Mouse (Mus musculus): ENCODE data around the gene Pde4c. TPM values are rescaled to one million over a fixed set of nuclear protein-coding genes. Genes with fewer than 3 reads are reported as not detected.
A peak's percentile ranks its signal among the peaks of the same experiment; 100 is the strongest.

The Pde4c gene
- polyA plus RNA-seq, 1 experiment from 2014 or later = 0.69 TPM

DNA sequence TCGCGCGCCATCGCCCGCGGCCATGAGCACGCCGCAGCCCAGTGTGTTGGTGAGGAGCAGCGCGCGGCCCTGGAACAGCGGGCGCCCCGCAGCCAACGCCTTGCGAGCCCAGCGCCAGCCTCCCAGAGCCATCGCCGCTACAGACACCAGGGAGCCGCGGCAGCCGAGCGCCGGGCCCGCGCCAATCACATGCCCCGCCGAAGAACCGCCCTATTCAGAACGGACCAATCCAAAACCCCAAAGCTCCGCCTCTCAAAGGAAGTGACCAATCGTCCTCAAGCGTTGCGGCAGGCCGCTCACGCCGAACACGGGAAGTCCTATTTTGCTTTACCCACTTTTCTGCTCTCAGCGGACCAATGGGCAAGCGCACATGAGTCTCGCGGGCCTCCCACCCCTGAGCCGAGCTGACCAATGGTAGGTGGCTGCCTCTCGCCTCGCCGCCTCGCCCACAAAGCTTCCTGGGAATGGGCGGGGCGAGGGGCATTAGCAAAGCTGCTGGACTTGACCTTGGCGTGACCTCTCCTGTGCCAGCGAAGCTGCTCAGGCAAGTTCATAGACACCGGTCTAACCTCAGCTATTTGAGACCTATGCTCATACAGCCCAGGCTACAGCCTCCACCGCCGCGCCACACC is 37.4 kb downstream of the Pde4c start, which contains the start of gene Mpv17l2:
Gene Mpv17l2 (minus strand): TSS at position 172 of the 632 bp plus-strand sequence.
- Histone ChIP-seq H3K4me1 (replicated peaks) (peaks cover 56% of the 10 kb centered on the region), H3K27ac (peak within 1 kb of the TSS; percentile 86), H3K27me3 (ENCODE audit: insufficient read depth, poor library complexity, severe bottlenecking) (peaks cover 12% of the 10 kb centered on the region), H3K9me3 (no peaks in the 10 kb centered on the region), H3K36me3 (peaks cover 36% of the 10 kb centered on the region), H3K4me3 (peak within 1 kb of the TSS; percentile 81)
- WGBS = under 1% methylated on average over 55 of the region's 55 CpGs
- DNase-seq (ENCODE audit: low spot score) = peak; percentile 98

DNA sequence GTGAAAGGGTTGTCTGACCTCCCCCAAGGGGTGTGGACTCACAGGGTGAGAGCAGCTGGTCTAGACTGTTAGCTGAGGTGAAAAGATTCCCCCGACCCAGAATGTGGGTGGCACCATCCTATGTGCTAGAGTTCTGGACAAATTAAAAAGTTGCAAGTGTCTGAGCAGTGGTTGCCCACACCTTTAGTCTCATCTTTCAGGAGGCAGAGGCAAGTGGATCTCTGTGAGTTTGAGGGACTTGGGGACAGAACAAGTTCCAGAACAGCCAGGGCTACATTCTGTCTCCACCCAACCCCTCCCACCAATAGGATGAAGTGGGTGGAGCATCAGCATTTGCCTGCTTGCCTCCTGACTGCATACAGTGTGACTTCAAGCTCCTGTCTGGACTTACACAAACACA is 38.6 kb downstream of the Pde4c start:
- WGBS = 91% methylated on average over 1 of the region's 1 CpGs
- peaks cover 15% of the 10 kb centered on the region for H3K27me3 ChIP-seq (ENCODE audit: insufficient read depth, poor library complexity, severe bottlenecking)
- peaks cover 67% of the 10 kb centered on the region for H3K4me1 ChIP-seq (replicated peaks)
- no peak for DNase-seq (ENCODE audit: low spot score)
- H3K27ac ChIP-seq = no peak overlapping the region
- H3K36me3 ChIP-seq = peaks cover 25% of the 10 kb centered on the region
- H3K9me3 ChIP-seq = no peaks in the 10 kb centered on the region
- H3K4me3 ChIP-seq = no peak overlapping the region

DNA sequence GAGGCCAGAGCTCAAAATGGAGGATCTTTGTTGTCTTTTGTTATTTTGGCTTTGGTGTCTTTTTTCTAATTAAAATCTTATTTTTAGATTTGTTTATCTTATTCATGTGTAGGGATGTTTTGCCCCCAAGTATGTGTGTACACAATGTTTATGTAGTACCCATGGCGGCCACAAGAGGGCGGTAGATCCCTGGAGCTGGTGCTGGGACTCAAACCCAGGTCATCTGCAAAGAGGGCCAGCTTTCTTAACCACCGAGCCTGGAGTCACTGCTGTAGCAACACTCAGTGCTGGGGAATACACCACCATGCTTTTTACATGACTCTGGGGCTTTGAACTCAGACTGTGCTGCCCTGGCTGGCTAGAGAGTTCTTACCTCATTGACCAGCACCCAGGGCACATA is 39.8 kb downstream of the Pde4c start:
- peak; percentile 69 for DNase-seq (ENCODE audit: low spot score)
- 6% methylated on average over 3 of the region's 3 CpGs for WGBS
- Histone ChIP-seq H3K27me3 (ENCODE audit: insufficient read depth, poor library complexity, severe bottlenecking) (peaks cover 27% of the 10 kb centered on the region), H3K4me3 (no peak overlapping the region), H3K27ac (no peak overlapping the region; the same call in 1 of the 2 replicates), H3K36me3 (peaks cover 23% of the 10 kb centered on the region), H3K4me1 (replicated peaks) (peaks cover 66% of the 10 kb centered on the region), H3K9me3 (no peaks in the 10 kb centered on the region)

DNA sequence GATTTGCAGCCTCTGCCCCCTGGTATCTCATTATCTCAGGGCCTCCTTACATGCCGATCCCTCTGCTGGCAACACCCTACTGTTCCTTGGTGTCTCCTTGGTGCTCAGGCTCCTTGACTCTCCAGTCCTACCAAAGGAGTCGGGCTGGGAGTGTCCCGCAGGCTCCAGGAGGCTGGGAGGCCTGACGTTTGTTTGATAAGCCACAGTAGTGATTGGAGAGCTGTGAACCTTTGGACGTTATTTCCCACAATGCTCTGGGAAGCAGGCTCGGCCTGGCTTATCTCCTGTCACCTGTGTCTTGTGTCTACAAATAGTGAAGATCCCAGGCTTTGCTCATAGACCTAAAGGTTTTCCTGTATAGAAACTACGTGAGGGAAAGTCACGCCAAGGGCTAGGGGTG is 40.5 kb downstream of the Pde4c start:
- H3K4me1 ChIP-seq (replicated peaks) = peaks cover 65% of the 10 kb centered on the region
- no peak overlapping the region; the same call in 1 of the 2 replicates for H3K27ac ChIP-seq
- H3K9me3 ChIP-seq = no peaks in the 10 kb centered on the region
- no peak overlapping the region for H3K4me3 ChIP-seq
- WGBS = 86% methylated on average over 8 of the region's 8 CpGs
- peaks cover 25% of the 10 kb centered on the region for H3K36me3 ChIP-seq
- peaks cover 31% of the 10 kb centered on the region for H3K27me3 ChIP-seq (ENCODE audit: insufficient read depth, poor library complexity, severe bottlenecking)
- no peak for DNase-seq (ENCODE audit: low spot score)

DNA sequence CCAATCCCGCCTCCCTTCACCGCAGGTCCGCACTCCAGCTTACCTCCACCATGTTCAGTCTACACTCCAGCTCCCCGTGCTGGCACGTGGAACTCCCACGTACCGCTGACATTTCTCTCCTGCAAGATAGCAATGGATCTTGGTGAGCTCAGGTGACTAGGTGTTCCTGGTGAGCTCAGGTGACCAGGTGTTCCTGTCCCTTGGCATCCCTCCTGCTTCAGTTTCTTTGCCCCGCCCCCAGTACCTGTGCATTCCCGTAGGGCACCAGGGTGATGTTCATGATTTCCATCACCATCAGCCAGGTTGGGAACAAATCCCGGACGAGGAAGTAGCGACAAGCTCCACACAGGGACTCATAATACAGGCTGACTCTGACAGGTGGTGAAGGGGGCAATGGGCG is 41.2 kb downstream of the Pde4c start:
- WGBS = 94% methylated on average over 13 of the region's 13 CpGs
- DNase-seq (ENCODE audit: low spot score) = no peak
- Histone ChIP-seq H3K4me1 (replicated peaks) (peaks cover 65% of the 10 kb centered on the region), H3K27ac (no peak overlapping the region), H3K9me3 (no peaks in the 10 kb centered on the region), H3K4me3 (no peak overlapping the region), H3K36me3 (peaks cover 32% of the 10 kb centered on the region), H3K27me3 (ENCODE audit: insufficient read depth, poor library complexity, severe bottlenecking) (peaks cover 31% of the 10 kb centered on the region)

DNA sequence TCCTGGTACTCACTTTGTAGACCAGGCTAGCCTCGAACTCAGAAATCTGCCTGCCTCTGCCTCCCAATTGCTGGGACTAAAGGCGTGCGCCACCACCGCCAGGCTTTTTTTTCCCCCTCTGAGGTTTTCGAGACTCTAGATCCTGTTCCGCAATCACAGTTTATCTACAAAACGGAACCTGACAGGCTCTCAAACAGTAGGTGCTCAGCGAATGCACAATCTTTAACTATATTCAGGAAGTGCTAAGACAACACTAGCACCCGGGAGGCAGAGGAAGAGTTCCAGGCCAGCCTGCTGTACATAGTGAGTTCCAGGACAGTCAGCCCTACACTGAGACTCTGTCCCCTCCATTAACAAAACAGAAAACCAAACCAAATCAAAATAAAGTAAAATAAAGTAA is 41.8 kb downstream of the Pde4c start:
- H3K27ac ChIP-seq = no peak overlapping the region
- no peak for DNase-seq (ENCODE audit: low spot score)
- H3K4me1 ChIP-seq (replicated peaks) = peaks cover 61% of the 10 kb centered on the region
- H3K27me3 ChIP-seq (ENCODE audit: insufficient read depth, poor library complexity, severe bottlenecking) = peaks cover 31% of the 10 kb centered on the region
- 81% methylated on average over 9 of the region's 9 CpGs for WGBS
- peaks cover 38% of the 10 kb centered on the region for H3K36me3 ChIP-seq
- H3K9me3 ChIP-seq = no peaks in the 10 kb centered on the region
- peak overlapping the region; percentile 50 for H3K4me3 ChIP-seq

DNA sequence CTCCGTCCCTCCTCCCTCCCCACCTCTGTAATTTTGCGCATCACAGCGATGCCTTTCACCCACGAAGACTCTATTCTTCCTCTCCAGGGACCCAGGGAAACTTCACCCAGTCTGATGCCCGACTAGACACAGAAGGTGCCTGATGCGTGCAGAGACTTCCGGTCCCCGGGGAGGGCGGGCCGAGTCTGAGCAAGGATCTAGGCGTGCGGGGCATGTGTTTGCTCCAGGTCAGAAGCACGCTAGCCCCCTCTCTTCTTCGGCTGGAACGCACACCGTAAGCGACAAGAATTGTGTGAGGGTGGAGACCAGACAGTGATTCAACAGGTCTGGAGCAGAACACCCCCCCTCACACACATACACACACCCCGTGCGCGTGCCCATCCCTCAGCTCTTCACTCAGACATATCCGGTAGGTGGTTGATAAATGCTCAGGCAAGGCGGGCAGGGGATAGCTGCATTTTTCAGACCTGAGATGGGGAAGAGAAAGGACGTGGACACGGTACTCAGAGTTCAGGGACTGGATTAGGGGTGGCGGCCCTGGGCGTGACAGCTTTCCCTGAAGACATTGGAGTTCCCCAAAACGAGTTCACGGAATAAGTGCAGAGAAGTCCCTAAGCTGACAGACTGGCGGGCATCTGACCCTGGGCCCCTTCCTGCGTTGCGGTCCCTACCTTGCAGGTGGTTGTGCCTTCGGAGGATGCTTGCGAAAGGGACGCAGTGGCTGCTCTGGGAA is 42.5 kb downstream of the Pde4c start:
- peaks cover 34% of the 10 kb centered on the region for H3K27me3 ChIP-seq (ENCODE audit: insufficient read depth, poor library complexity, severe bottlenecking)
- peak; percentile 56 for DNase-seq (ENCODE audit: low spot score)
- peaks cover 57% of the 10 kb centered on the region for H3K4me1 ChIP-seq (replicated peaks)
- 2% methylated on average over 34 of the region's 34 CpGs for WGBS
- peaks cover 45% of the 10 kb centered on the region for H3K36me3 ChIP-seq
- H3K9me3 ChIP-seq = no peaks in the 10 kb centered on the region
- H3K4me3 ChIP-seq = peak overlapping the region; percentile 50
- peak overlapping the region; percentile 77 for H3K27ac ChIP-seq

DNA sequence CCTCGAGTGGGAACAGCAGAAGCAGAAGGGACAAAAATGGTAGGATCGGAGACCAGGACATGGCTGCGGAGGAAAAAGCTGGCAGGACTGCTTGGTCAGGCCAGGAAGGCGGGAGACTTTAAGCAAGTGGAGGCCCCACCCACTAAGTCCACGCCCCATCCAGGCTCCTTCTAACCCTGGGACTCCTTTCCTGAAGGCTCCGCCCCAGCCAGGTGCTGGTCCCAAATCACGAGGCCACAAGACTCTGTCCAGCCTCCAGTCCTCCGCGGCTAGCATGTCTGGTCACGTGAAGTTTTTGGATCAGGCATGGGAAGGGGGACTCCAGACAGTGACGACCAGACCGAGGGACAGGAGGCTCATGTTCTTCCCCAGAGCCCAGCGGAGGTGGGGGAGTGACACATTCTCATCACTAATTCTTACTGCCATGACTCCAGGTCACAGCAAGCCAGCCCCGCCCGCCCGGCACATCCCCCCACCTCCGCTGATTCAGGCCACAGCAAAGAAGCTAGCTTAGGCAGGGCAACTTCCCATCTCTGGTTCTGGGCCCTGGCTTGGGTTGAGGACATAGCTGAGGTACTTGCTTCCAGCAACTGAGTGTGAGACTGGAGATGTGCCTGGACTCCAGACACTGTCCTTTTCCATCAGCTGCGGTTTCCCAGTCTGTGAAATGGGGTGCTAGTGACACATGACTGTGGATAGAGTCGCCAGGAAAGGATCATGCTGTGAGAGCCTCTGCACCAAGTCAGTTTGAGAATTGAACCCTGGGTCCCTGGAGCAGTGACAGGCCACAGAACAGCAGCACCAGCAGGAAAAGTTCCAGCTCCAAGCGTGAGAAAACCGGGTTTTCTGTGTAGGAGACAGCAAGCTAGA is 43.3 kb downstream of the Pde4c start:
- H3K4me3 ChIP-seq = peak overlapping the region; percentile 50
- H3K9me3 ChIP-seq = no peaks in the 10 kb centered on the region
- H3K4me1 ChIP-seq (replicated peaks) = peaks cover 50% of the 10 kb centered on the region
- peaks cover 34% of the 10 kb centered on the region for H3K27me3 ChIP-seq (ENCODE audit: insufficient read depth, poor library complexity, severe bottlenecking)
- H3K36me3 ChIP-seq = peaks cover 53% of the 10 kb centered on the region
- peak; percentile 66 for DNase-seq (ENCODE audit: low spot score)
- H3K27ac ChIP-seq = peak overlapping the region; percentile 77
- 8% methylated on average over 21 of the region's 21 CpGs for WGBS

DNA sequence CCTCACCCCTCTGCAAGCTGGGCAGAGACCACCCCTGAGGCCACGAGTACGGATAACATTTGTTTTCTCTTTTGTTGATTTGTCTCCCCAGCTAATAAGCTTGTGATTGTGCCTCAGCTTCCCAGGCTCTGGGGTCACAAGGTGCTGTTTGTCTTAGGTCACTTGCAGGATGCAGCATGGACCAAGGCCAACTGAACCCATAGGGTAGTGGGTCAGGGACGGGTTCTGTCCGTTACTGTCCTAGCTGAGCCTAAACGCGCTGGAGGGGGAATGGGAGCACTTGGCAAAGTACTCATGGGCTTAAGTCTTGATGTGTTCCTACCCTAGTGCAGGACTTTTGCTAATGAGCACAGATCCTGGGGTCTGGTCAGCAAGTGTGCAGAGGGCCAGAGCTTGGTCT is 44.0 kb downstream of the Pde4c start:
- Histone ChIP-seq H3K36me3 (peaks cover 60% of the 10 kb centered on the region), H3K4me1 (replicated peaks) (peaks cover 50% of the 10 kb centered on the region)
- WGBS = 80% methylated on average over 6 of the region's 6 CpGs

DNA sequence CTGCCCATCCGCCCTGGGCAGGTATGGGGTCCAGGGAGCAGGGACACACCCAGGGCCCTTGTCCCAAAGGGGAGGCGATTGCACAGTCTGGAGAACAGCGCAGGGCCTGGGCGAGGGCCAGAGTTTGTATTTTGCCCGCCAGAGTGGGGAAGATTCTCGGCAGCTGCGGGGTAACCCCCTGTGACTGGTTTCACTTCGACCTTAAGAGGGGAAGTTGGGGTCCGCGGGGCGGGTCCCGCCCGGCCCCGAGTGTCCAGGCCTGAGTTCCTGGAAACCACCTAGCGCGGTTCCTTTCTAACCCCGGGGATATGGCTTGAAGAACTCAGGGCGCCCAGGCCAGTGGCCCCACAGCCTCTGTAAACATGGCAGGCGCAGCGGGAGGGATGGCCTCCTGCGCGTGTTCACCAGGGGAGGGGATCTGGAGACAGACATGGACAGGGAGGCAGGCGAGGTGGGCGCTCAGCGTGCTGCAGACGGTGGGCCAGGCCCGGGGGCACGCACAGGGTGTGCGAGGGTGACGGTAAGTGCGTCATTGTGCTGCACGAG is 44.8 kb downstream of the Pde4c start:
- peaks cover 34% of the 10 kb centered on the region for H3K27me3 ChIP-seq (ENCODE audit: insufficient read depth, poor library complexity, severe bottlenecking)
- peaks cover 68% of the 10 kb centered on the region for H3K36me3 ChIP-seq
- H3K4me3 ChIP-seq = no peak overlapping the region
- 94% methylated on average over 32 of the region's 32 CpGs for whole genome bisulfite sequencing
- no peaks in the 10 kb centered on the region for H3K9me3 ChIP-seq
- peaks cover 51% of the 10 kb centered on the region for H3K4me1 ChIP-seq (replicated peaks)
- no peak overlapping the region for H3K27ac ChIP-seq
- DNase-seq (ENCODE audit: low spot score) = no peak

More for the DNA sequence above, 44.0 kb downstream of the Pde4c start:
- peaks cover 34% of the 10 kb centered on the region for H3K27me3 ChIP-seq (ENCODE audit: insufficient read depth, poor library complexity, severe bottlenecking)
- H3K27ac ChIP-seq = no peak overlapping the region
- no peaks in the 10 kb centered on the region for H3K9me3 ChIP-seq
- no peak for DNase-seq (ENCODE audit: low spot score)
- H3K4me3 ChIP-seq = no peak overlapping the region

DNA sequence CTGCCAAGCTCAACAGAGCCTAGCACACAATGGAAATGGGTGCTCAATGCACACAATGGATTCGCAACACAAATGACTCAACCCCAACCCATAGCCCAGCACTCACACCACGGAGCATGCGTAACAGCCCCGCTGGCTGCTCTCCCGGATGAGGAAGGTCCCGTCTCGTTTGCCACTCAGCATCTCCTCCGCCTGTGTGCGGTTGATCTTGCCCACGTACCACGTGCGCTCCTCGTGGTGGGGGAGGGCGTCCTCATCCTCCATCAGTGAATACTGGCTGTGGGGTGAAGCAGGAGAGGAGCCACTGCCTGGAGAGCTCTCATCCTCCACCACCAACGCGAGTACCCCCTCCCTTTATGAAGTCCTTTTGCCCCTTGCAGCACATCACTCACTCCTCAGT is 45.4 kb downstream of the Pde4c start:
- Histone ChIP-seq H3K4me1 (replicated peaks) (peaks cover 57% of the 10 kb centered on the region), H3K27ac (no peak overlapping the region), H3K36me3 (peaks cover 70% of the 10 kb centered on the region), H3K27me3 (ENCODE audit: insufficient read depth, poor library complexity, severe bottlenecking) (peaks cover 34% of the 10 kb centered on the region), H3K9me3 (no peaks in the 10 kb centered on the region), H3K4me3 (no peak overlapping the region)
- no peak for DNase-seq (ENCODE audit: low spot score)
- 87% methylated on average over 16 of the region's 16 CpGs for WGBS

DNA sequence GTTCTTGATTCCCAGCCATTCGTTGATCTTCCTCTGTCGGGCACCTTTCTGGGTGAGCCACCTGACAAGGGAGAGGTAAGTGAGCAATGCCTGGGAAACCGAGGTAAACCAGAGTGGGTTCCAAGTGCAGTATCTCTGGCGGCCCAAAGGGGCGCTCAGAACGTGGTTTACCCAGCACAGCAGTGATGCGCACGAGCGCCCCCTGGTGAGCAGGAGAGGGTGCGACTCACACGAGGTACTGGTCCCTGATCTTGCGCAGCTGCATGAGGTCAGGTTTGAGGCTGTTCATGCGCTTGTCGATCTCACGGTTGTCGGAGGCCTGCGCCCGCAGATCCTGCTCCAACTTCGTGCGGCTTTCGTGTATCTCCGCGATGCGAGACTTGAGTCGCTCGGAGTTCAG is 45.8 kb downstream of the Pde4c start:
- Histone ChIP-seq H3K4me1 (replicated peaks) (peaks cover 61% of the 10 kb centered on the region), H3K27ac (no peak overlapping the region), H3K36me3 (peaks cover 70% of the 10 kb centered on the region), H3K4me3 (0 out of 2 replicates have a peak overlapping the region, but pooled peaks have one; percentile 1), H3K27me3 (ENCODE audit: insufficient read depth, poor library complexity, severe bottlenecking) (peaks cover 34% of the 10 kb centered on the region), H3K9me3 (no peaks in the 10 kb centered on the region)
- peak; percentile 94 for DNase-seq (ENCODE audit: low spot score)
- 9% methylated on average over 26 of the region's 26 CpGs for WGBS

Measured in hindbrain, embryonic 10.5 days (tissue).